Mouse (Mus musculus) midbrain, embryonic 10.5 days (tissue): ENCODE measurements around the gene Babam1. TPM values are rescaled to one million over a fixed set of nuclear protein-coding genes. Genes with fewer than 3 reads are reported as not detected.

Experiments used
- DNase-seq: peaks from one replicate; pipeline ENCODE4 v3.0.0-alpha.2; 2017; ENCODE audit warnings: low spot score
- H3K27ac ChIP-seq: fragments of 300-500 bp; sonication (generic); replicated peaks from 2 replicates; pipeline ENCODE4 v1.5.1; 2016; ENCODE audit warnings: mild to moderate bottlenecking
- H3K27me3 ChIP-seq: fragments of 300-500 bp; sonication (generic); 2 replicates; pipeline ENCODE4 v1.6.1; 2016; ENCODE audit warnings: low read depth, mild to moderate bottlenecking; ENCODE audit not compliant: poor library complexity, severe bottlenecking
- H3K36me3 ChIP-seq: fragments of 300-500 bp; sonication (generic); 2 replicates; pipeline ENCODE4 v1.6.1; 2016; ENCODE audit warnings: mild to moderate bottlenecking, moderate library complexity
- H3K4me1 ChIP-seq: fragments of 300-500 bp; sonication (generic); 2 replicates; pipeline ENCODE4 v1.6.1; 2016
- H3K4me3 ChIP-seq: fragments of 300-500 bp; sonication (generic); 2 replicates; pipeline ENCODE4 v1.5.1; 2016; ENCODE audit warnings: mild to moderate bottlenecking, moderate library complexity
- H3K9me3 ChIP-seq: fragments of 300-500 bp; sonication (generic); replicated peaks from 2 replicates; pipeline ENCODE4 v1.6.1; 2016; ENCODE audit warnings: mild to moderate bottlenecking
- WGBS: fragments of 180-500 bp; shearing (Covaris S2); methylation state at CpG from one replicate; pipeline ENCODE4 v1.1.7; 2016; 5-methylcytosine and 5-hydroxymethylcytosine counted together
- polyA plus RNA-seq: library from polyadenylated mRNA; unstranded; fragments of >200 nt; fragmentation: Nextera tagmentation; extraction: Ambion mirVana; gene quantifications from 2 replicates; pipeline ENCODE4 v1.2.1, GENCODE M21; 2016

Gene Babam1
- polyA plus RNA-seq, 1 experiment from 2014 or later = 112 TPM

DNA sequence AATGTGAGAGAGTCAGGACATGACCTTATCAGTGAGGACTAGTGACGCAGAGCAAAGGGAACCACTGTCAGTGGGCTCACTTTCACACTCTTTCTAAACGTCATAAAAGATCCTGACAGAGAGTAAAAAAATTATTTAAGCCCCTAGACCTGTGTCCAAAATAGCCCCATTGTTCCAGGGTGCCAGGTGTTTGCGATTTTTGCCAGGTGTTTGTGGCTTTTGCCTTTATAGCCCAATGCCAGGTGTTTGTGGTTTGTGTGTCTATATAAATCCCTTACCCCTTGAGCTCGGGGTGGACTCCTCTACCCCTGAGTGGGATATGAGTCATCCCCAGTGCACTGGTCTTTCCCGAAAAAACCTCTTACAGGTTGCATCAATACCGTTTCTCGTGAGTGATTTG is 48.4 kb downstream of the Babam1 start:
- H3K9me3 ChIP-seq = 0 out of 2 replicates have a peak, but pooled peaks cover 3% of the 10 kb centered on the region
- peaks cover 4% of the 10 kb centered on the region; the same call in 1 of the 2 replicates for H3K4me1 ChIP-seq
- H3K36me3 ChIP-seq = no peaks in the 10 kb centered on the region
- H3K27ac ChIP-seq = no peak overlapping the region
- no peak overlapping the region for H3K4me3 ChIP-seq
- H3K27me3 ChIP-seq = peaks cover 11% of the 10 kb centered on the region
- 87% methylated on average over 7 of the region's 7 CpGs for WGBS
- no peak for DNase-seq

DNA sequence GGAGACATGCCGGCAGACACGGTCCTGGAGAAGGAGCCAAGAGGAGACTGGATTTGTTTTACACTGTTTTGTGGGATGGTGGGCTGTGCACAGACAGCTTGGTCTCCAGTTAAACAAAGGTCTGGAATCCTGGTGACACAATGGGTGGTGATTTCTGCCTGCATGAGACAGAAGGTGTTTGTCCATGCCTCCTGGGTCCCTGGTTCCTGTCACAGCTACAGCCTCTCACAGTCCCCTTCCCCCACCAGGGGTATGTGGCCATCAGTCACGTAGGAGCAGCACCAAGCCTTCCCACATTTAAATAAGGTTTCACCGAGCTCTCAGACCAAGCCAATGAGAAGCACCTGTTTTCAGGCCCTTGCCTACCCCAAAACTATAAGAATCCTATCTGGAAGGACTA is 54.7 kb downstream of the Babam1 start:
- H3K36me3 ChIP-seq = peaks cover 2% of the 10 kb centered on the region; the same call in 1 of the 2 replicates
- no peaks in the 10 kb centered on the region for H3K4me1 ChIP-seq
- no peak for DNase-seq
- no peak overlapping the region for H3K27ac ChIP-seq
- no peaks in the 10 kb centered on the region for H3K27me3 ChIP-seq
- H3K9me3 ChIP-seq = 0 out of 2 replicates have a peak, but pooled peaks cover 3% of the 10 kb centered on the region
- no peak overlapping the region for H3K4me3 ChIP-seq
- 60% methylated on average over 4 of the region's 4 CpGs for WGBS

DNA sequence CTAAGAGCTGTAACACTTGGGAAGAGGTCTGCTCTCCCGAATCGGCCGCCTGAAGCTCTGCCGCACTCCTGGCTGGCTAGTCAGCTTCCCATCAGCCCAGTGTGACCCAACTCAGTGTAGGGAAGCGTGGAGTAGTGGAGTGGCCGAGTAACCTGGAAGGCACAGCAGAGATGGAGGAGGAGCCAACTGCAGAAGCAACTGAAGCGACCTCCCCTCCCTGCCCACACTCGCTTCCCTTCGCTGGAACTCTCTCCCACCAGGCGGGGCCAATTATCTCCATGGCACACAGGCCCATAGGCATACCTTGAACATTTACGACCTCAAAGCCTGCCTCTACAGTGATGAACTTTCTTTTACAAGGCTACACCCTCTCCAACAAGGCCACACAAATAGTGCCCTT is 55.1 kb downstream of the Babam1 start:
- H3K4me1 ChIP-seq = 0 out of 2 replicates have a peak, but pooled peaks cover under 1% of the 10 kb centered on the region
- no peak overlapping the region for H3K4me3 ChIP-seq
- H3K36me3 ChIP-seq = peaks cover 6% of the 10 kb centered on the region
- 0 out of 2 replicates have a peak, but pooled peaks cover 3% of the 10 kb centered on the region for H3K9me3 ChIP-seq
- peak; percentile 9 for DNase-seq
- no peaks in the 10 kb centered on the region for H3K27me3 ChIP-seq
- 60% methylated on average over 11 of the region's 11 CpGs for WGBS
- no peak overlapping the region for H3K27ac ChIP-seq

DNA sequence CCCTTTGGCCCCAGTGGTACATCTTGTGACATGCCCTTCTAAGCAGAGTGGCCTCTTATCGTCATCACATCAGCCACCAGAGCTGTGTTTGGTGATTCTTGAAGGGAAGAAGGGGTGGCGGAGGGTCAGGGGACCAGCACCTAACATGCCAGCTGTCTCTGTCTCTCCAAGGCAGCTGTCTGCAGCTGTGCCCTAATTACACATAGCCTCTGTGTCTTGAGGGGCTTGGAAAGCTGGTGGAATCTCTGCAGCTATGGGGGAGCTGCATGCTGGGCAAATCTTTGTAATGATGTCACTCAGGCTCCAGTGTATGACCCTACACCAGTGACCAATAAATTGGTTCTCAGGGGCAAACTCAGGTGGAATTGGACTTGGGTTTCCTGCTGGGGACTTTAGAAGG is 56.0 kb downstream of the Babam1 start:
- DNase-seq = peak; percentile 10
- no peak overlapping the region for H3K27ac ChIP-seq
- 0 out of 2 replicates have a peak, but pooled peaks cover 3% of the 10 kb centered on the region for H3K9me3 ChIP-seq
- H3K4me3 ChIP-seq = no peak overlapping the region
- WGBS = 96% methylated on average over 2 of the region's 2 CpGs
- H3K36me3 ChIP-seq = peaks cover 15% of the 10 kb centered on the region
- 0 out of 2 replicates have a peak, but pooled peaks cover 5% of the 10 kb centered on the region for H3K27me3 ChIP-seq
- H3K4me1 ChIP-seq = 0 out of 2 replicates have a peak, but pooled peaks cover 6% of the 10 kb centered on the region

Other genes starting within 250 kb of the Babam1 start
- gene Myo9b, start 124.1 kb upstream of the Babam1 start, polyA plus RNA-seq = 24.6 and 25.3 TPM in 2 replicates
- 60.8 and 61.4 TPM in 2 replicates for gene Haus8, start 123.9 kb upstream of the Babam1 start, polyA plus RNA-seq
- gene Use1, start 30.0 kb upstream of the Babam1 start, polyA plus RNA-seq = 68.5 and 74.3 TPM in 2 replicates
- 4.9 and 6.1 TPM in 2 replicates for gene Ocel1, start 25.6 kb upstream of the Babam1 start, polyA plus RNA-seq
- 74.7 and 110 TPM in 2 replicates for gene Nr2f6, start 14.9 kb upstream of the Babam1 start, polyA plus RNA-seq
- 5.0 and 6.3 TPM in 2 replicates for gene Ushbp1, start 1.1 kb upstream of the Babam1 start, polyA plus RNA-seq
- 49.6 and 51.6 TPM in 2 replicates for gene Ankle1, start 9.1 kb downstream of the Babam1 start, polyA plus RNA-seq
- gene Abhd8, start 66.8 kb downstream of the Babam1 start, polyA plus RNA-seq = 75.0 and 78.3 TPM in 2 replicates
- 230 and 238 TPM in 2 replicates for gene Mrpl34, start 68.1 kb downstream of the Babam1 start, polyA plus RNA-seq
- gene Dda1, start 72.3 kb downstream of the Babam1 start, polyA plus RNA-seq = 131 and 141 TPM in 2 replicates
- gene Ano8, start 89.1 kb downstream of the Babam1 start, polyA plus RNA-seq = 3.0 and 3.4 TPM in 2 replicates
- 20.0 and 21.8 TPM in 2 replicates for gene Gtpbp3, start 91.2 kb downstream of the Babam1 start, polyA plus RNA-seq
- gene Plvap, start 114.9 kb downstream of the Babam1 start, polyA plus RNA-seq = 39.4 and 45.2 TPM in 2 replicates
- gene Ccdc194, start 128.8 kb downstream of the Babam1 start, polyA plus RNA-seq = 0.14 and 0.28 TPM in 2 replicates
- 8.6 and 9.3 TPM in 2 replicates for gene Bst2, start 140.6 kb downstream of the Babam1 start, polyA plus RNA-seq
- 62.1 and 62.9 TPM in 2 replicates for gene Mvb12a, start 146.1 kb downstream of the Babam1 start, polyA plus RNA-seq
- gene Tmem221, start 162.0 kb downstream of the Babam1 start, polyA plus RNA-seq = 0.14 TPM in 2 replicates
- gene Nxnl1, start 169.7 kb downstream of the Babam1 start, polyA plus RNA-seq = not detected in 2 replicates
- gene Slc27a1, start 172.0 kb downstream of the Babam1 start, polyA plus RNA-seq = 21.5 and 27.0 TPM in 2 replicates
- 248 and 261 TPM in 2 replicates for gene Pgls, start 195.3 kb downstream of the Babam1 start, polyA plus RNA-seq
- gene Fam129c, start 200.8 kb downstream of the Babam1 start, polyA plus RNA-seq = 4.5 and 5.4 TPM in 2 replicates
- gene Colgalt1, start 214.1 kb downstream of the Babam1 start, polyA plus RNA-seq = 51.2 and 52.8 TPM in 2 replicates